Mouse (Mus musculus) mature B cell (primary cell): ENCODE measurements around the gene Dock9.

Experiments
- in situ Hi-C: fragments of 300-500 bp; cut with MboI; formaldehyde crosslinking; loops from 2 replicates; pipeline ENCODE4 v1.14.3; 2019

Gene Dock9

GRCm38 (mm10) chr14:121588451-121588850 lies 209.2 kb downstream of the Dock9 start:
- in situ Hi-C loops, result no loop called here

GRCm38 (mm10) chr14:121585906-121586765 lies 211.5 kb downstream of the Dock9 start:
- in situ Hi-C loops, result no loop called here

GRCm38 (mm10) chr14:121579055-121579454 lies 218.6 kb downstream of the Dock9 start:
- in situ Hi-C loops, result no loop called here

DNA sequence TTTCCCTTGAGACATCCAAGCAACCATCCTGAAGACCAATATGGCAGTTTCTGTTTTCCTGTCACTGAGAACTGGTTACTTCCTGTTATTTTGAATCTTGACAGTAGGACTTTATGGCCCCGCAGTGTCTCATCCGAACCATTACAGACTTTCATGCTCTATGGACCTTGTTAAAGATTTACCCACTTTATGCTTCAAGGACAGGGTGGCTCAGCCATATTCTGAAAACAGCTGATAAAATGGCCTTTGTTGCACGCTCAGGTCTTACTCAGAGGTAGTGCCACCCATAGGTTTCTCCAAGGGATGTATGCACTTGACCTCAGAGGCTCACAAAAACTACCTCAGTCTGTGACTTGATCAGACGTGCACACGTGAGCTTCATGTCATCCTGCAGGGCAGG lies 224.2 kb downstream of the Dock9 start:
- in situ Hi-C loops, result no loop called here

DNA sequence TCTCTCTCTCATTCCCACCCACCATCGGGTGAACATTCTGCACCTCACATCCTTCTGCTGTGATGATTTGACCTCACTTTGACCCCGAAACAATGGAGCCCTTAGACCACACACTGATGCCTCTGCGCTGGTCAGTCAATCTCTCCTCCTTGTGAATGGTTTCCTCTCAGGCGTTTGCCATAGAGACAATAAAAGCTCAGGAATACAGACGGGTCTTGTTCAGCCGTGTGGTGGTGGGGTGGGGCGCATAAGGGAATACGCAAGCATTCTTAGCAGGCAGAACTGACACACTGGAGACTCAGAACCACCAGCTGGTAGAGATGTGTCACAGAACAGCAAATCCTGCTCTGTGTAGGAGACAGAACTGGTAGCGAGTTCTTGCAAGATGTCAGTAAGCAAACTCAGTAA lies 230.8 kb downstream of the Dock9 start:
- in situ Hi-C loops, result no loop called here

- in situ Hi-C loops, result no loop called here
These were observed 231.7 kb downstream of the Dock9 start for GRCm38 (mm10) chr14:121565930-121566329.

DNA sequence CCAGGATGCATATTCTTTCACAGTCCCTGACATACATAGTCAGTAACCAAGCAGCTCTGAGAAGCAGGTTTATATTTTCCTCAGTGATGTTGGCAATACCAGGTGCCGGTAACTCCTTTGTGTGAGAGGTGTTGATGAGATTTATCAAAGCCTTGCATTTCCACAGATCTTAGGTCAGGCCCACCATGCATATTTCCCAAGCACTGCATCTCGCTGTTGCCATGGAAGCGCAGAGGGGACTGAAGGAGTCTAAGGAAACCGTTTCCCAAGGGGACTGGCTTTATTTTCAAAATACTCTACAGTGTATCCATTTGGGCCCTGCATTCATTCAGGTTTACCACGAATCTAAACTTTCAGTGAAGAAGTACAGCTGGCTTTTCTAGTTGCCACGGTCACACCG lies 233.0 kb downstream of the Dock9 start:
- in situ Hi-C loops, result no loop called here

- in situ Hi-C loops, result no loop called here
These were observed 233.7 kb downstream of the Dock9 start for GRCm38 (mm10) chr14:121563954-121564353.

DNA sequence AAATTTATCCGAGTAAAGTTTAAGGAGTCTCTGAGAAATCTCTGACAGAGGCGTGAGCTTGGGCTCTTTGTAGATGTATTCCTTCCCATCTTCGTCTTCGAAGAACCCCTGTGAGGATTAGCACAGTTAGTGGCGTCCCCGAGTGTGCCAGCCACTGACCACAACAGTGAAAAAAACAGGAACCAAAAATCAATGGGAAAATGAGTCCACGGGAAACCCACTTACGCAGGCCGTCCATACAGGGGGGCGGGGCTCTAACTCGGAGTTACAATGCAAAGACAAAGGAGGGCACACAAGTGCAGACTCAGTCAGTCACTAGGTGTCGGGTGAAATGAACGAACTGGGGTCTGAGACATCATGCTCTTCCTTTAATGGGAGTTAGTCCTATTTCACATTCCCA lies 238.6 kb downstream of the Dock9 start:
- in situ Hi-C loops, result no loop called here

DNA sequence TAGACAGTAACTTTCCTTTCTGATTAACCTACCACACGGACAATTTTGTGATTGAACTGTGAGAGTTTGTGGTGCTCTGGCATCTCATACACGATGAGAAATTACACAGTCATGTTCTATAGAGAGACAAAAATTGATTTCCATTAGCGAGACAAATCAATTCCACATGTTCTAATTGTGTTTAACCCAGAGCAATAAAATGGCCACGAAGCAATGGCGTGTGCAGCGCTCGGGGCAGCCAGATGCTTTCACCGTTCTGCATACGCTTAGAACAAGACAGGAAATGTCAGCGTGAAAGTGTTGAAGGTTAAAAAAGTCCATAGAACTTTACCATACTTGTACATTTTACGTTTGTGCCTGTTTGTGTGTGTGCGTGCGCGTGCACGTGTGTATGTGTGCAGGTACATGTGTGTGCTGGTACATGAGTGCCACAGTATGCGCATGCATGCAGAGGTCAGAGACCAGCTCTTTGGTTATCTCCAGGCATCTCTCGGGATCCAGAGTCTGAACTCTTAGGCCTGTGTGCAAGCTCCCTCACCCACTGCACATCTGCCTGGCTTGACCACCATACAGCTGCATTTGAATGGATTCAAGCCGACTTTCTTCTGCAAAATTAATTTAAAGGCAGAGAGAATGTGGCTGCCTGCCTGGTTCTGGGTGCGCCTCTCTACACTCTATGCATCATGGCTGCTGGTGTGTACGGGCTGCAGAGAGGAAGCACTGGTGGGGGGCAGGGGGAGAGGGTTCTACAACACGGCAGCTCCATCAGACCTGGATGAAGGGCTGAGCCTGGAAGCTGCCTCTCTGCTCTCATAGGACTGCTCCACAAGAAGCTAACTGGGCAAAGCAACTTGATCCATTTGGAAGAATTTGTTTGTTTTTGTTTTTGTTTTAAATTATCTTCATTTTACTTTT lies 241.0 kb downstream of the Dock9 start:
- in situ Hi-C loops, result no loop called here

- in situ Hi-C loops, result no loop called here
These were observed 243.9 kb downstream of the Dock9 start for GRCm38 (mm10) chr14:121553785-121554184.

- in situ Hi-C loops, result no loop called here
These were observed 245.1 kb downstream of the Dock9 start for GRCm38 (mm10) chr14:121552586-121552985.

DNA sequence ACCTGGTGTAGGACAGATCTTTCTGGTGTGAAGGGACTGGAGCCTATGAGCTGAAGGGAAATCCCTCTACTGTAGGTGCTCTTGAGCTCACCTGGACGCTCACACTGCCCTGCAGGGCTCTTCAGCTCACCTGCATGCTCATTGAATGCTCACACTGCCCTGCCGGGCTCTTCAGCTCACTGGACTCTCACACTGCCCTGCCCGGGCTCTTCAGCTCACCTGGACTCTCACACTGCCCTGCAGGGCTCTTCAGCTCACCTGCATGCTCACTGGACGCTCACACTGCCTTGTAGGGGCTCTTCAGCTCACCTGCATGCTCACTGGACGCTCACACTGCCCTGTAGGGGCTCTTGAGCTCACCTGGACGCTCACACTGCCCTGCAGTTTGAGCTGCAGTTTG lies 247.8 kb downstream of the Dock9 start:
- in situ Hi-C loops, result no loop called here

GRCm38 (mm10) chr14:121547745-121548144 lies 249.9 kb downstream of the Dock9 start:
- in situ Hi-C loops, result no loop called here

DNA sequence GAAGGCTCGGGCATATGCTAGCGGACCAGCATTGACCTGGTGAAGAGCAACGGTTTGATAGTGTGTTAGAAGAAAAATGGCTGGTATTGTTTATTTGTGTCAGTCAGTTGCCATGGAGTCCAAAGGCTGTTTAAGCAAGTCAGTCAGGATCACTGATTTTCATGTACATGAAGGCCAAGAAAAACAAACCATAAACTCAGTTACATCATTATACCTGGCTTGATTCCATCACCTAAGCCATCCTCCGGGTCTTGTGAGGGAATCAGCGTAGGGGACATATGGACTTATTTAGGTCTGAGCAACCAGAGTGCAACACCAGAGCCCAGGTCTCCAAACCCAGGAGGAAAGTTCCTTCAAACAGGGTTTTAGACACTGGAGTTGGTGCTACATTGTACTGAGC lies 251.0 kb downstream of the Dock9 start:
- in situ Hi-C loops, result no loop called here

- in situ Hi-C loops, result no loop called here
These were observed 251.9 kb downstream of the Dock9 start for GRCm38 (mm10) chr14:121545551-121546331.

GRCm38 (mm10) chr14:121541262-121541661 lies 256.4 kb downstream of the Dock9 start:
- in situ Hi-C loops, result no loop called here

GRCm38 (mm10) chr14:121534501-121534900 lies 263.1 kb downstream of the Dock9 start:
- in situ Hi-C loops, result no loop called here

- in situ Hi-C loops, result no loop called here
These were observed 266.8 kb downstream of the Dock9 start for GRCm38 (mm10) chr14:121530853-121531252.

DNA sequence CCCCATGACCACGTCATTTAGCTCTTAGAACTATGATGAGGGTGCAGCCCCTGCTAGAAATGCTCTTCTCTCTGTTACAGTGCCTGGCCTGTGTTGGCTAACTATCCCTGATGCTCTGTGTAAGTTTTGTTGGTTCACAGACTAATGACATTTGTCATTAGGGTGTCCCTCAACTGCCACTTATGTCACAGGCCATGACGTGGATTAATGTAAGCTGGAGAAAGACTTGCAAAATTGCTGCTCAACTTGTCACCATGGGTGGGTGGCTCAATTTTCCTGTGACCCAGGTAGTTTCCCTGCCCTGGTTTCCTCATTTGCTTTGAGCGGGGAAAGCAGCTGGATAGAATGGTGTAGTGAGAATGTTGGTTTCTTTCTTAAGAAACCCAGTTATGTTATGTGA lies 269.8 kb downstream of the Dock9 start:
- in situ Hi-C loops, result no loop called here

- in situ Hi-C loops, result no loop called here
These were observed 270.4 kb downstream of the Dock9 start for GRCm38 (mm10) chr14:121527201-121527600.

- in situ Hi-C loops, result no loop called here
These were observed 275.9 kb downstream of the Dock9 start for GRCm38 (mm10) chr14:121521709-121522108.
